Mouse (Mus musculus): ENCODE measurements at regions not wholly inside any gene's neighbourhood (a gene's known extent, or its start where the extent isn't known, plus 50 kb on each side); places are given as distances from the start of the nearest gene placed in this dataset.

DNA sequence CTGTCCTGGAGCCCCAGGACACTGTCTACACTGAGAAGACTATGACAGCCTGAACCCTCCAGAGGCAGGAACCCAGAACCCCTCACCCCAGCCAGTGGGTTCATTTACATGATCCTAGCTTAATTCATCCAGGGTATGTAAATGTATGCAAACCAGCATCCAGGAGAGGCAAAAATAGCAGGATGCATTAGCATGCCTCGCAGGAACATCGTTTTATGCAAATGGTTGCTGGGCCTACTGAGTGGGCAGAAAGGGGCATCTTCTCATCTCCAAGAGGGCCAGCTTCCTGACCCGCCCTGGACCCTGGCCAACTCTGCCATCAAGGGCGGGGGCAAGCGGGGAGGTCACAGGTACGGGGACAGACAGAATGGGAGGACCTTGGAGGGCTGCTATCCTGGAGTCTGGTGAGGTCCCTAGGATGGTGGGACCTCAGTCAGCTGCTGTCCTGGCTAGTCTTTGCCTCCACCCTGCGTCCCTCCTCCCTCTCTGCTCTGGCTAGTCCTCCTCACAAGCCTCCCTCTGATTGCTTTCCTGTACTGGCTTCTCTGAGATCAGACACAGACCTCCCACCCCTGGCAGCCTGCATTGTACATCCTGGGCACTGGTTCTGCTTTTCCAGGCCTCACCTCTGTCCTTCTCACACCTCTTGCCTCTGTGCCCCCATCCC, 52.2 kb upstream of the Gm26897 start:
- no peak for ATAC-seq (replicated peaks; ENCODE audit: low FRiP score, low TSS enrichment, poor library complexity, severe bottlenecking)

- ATAC-seq (replicated peaks; ENCODE audit: low FRiP score, low TSS enrichment, poor library complexity, severe bottlenecking), result no peak
Measured at GRCm38 (mm10) chr5:111682899-111683298, 50.8 kb upstream of the Gm26897 start.

Measured in megakaryocyte-erythroid progenitor cell, adult 5-6 weeks (primary cell).